Mouse (Mus musculus): ENCODE results near the gene Rbfox2. TPM values are rescaled to one million over a fixed set of nuclear protein-coding genes. Genes with fewer than 3 reads are reported as not detected.
A peak's percentile ranks its signal among the peaks of the same experiment; 100 is the strongest.

Gene Rbfox2
- polyA plus RNA-seq, 1 experiment from 2014 or later = 67.8 TPM

- peak overlapping the region; percentile 71 for H3K9ac ChIP-seq (ENCODE audit: low read length)
- peak; percentile 72 for DNase-seq (ENCODE audit: low spot score)
- H3K27ac ChIP-seq (ENCODE audit: low read depth) = peak overlapping the region; percentile 91
- H3K4me2 ChIP-seq (ENCODE audit: low read length) = peak overlapping the region; percentile 68
- no peaks in the 10 kb centered on the region for H3K9me3 ChIP-seq (ENCODE audit: control insufficient read depth, low read length)
- no peaks in the 10 kb centered on the region for H3K27me3 ChIP-seq (replicated peaks; ENCODE audit: control insufficient read depth, insufficient read depth, low read length)
- H3K4me1 ChIP-seq (replicated peaks; ENCODE audit: control insufficient read depth, insufficient read depth, low read length) = peaks cover 46% of the 10 kb centered on the region
- no peaks in the 10 kb centered on the region for H3K36me3 ChIP-seq (ENCODE audit: control insufficient read depth, insufficient read depth, low read length)
- ATAC-seq (replicated peaks; ENCODE audit: low FRiP score, low TSS enrichment, low read depth) = peak; percentile 59
- H3K4me3 ChIP-seq (ENCODE audit: low read depth, low read length) = peak overlapping the region; percentile 63
- WGBS = 1% methylated on average over 3 of the region's 3 CpGs
Observed at GRCm38 (mm10) chr15:77153088-77153546, 153.7 kb downstream of the Rbfox2 start.

GRCm38 (mm10) chr15:77152336-77153087 is 154.3 kb downstream of the Rbfox2 start:
- Histone ChIP-seq H3K27me3 (replicated peaks; ENCODE audit: control insufficient read depth, insufficient read depth, low read length) (no peaks in the 10 kb centered on the region), H3K27ac (ENCODE audit: low read depth) (peak overlapping the region; percentile 91), H3K4me3 (ENCODE audit: low read depth, low read length) (peak overlapping the region; percentile 63), H3K4me1 (replicated peaks; ENCODE audit: control insufficient read depth, insufficient read depth, low read length) (peaks cover 46% of the 10 kb centered on the region), H3K36me3 (ENCODE audit: control insufficient read depth, insufficient read depth, low read length) (no peaks in the 10 kb centered on the region), H3K9ac (ENCODE audit: low read length) (peak overlapping the region; percentile 71), H3K4me2 (ENCODE audit: low read length) (peak overlapping the region; percentile 68), H3K9me3 (ENCODE audit: control insufficient read depth, low read length) (no peaks in the 10 kb centered on the region)
- DNase-seq (ENCODE audit: low spot score) = peak; percentile 63
- 2% methylated on average over 19 of the region's 19 CpGs for WGBS
- no peak for ATAC-seq (replicated peaks; ENCODE audit: low FRiP score, low TSS enrichment, low read depth)

GRCm38 (mm10) chr15:77151816-77152215 is 155.0 kb downstream of the Rbfox2 start:
- ATAC-seq (replicated peaks; ENCODE audit: low FRiP score, low TSS enrichment, low read depth) = no peak
- WGBS = 6% methylated on average over 4 of the region's 4 CpGs

GRCm38 (mm10) chr15:77151178-77151577 is 155.6 kb downstream of the Rbfox2 start:
- H3K9ac ChIP-seq (ENCODE audit: low read length) = peak overlapping the region; percentile 71
- no peaks in the 10 kb centered on the region for H3K36me3 ChIP-seq (ENCODE audit: control insufficient read depth, insufficient read depth, low read length)
- no peak for DNase-seq (ENCODE audit: low spot score)
- no peaks in the 10 kb centered on the region for H3K9me3 ChIP-seq (ENCODE audit: control insufficient read depth, low read length)
- peaks cover 41% of the 10 kb centered on the region for H3K4me1 ChIP-seq (replicated peaks; ENCODE audit: control insufficient read depth, insufficient read depth, low read length)
- WGBS = 40% methylated on average over 8 of the region's 8 CpGs
- no peaks in the 10 kb centered on the region for H3K27me3 ChIP-seq (replicated peaks; ENCODE audit: control insufficient read depth, insufficient read depth, low read length)
- ATAC-seq (replicated peaks; ENCODE audit: low FRiP score, low TSS enrichment, low read depth) = no peak
- peak overlapping the region; percentile 63 for H3K4me3 ChIP-seq (ENCODE audit: low read depth, low read length)
- peak overlapping the region; percentile 95 for H3K27ac ChIP-seq (ENCODE audit: low read depth)
- peak overlapping the region; percentile 68 for H3K4me2 ChIP-seq (ENCODE audit: low read length)

More at GRCm38 (mm10) chr15:77151816-77152215, 155.0 kb downstream of the Rbfox2 start:
- H3K4me2 ChIP-seq (ENCODE audit: low read length) = peak overlapping the region; percentile 68
- H3K27ac ChIP-seq (ENCODE audit: low read depth) = 0 out of 2 replicates have a peak overlapping the region, but pooled peaks have one; percentile 23
- no peaks in the 10 kb centered on the region for H3K36me3 ChIP-seq (ENCODE audit: control insufficient read depth, insufficient read depth, low read length)
- no peaks in the 10 kb centered on the region for H3K27me3 ChIP-seq (replicated peaks; ENCODE audit: control insufficient read depth, insufficient read depth, low read length)
- peak overlapping the region; percentile 71 for H3K9ac ChIP-seq (ENCODE audit: low read length)
- DNase-seq (ENCODE audit: low spot score) = no peak
- H3K4me3 ChIP-seq (ENCODE audit: low read depth, low read length) = peak overlapping the region; percentile 63
- no peaks in the 10 kb centered on the region for H3K9me3 ChIP-seq (ENCODE audit: control insufficient read depth, low read length)
- peaks cover 43% of the 10 kb centered on the region for H3K4me1 ChIP-seq (replicated peaks; ENCODE audit: control insufficient read depth, insufficient read depth, low read length)

GRCm38 (mm10) chr15:77150424-77150841 is 156.4 kb downstream of the Rbfox2 start:
- H3K4me1 ChIP-seq (replicated peaks; ENCODE audit: control insufficient read depth, insufficient read depth, low read length) = peaks cover 46% of the 10 kb centered on the region
- peak; percentile 24; the same call in 1 of the 2 replicates for ATAC-seq (replicated peaks; ENCODE audit: low FRiP score, low TSS enrichment, low read depth)
- H3K4me2 ChIP-seq (ENCODE audit: low read length) = peak overlapping the region; percentile 68
- DNase-seq (ENCODE audit: low spot score) = peak; percentile 73
- H3K27me3 ChIP-seq (replicated peaks; ENCODE audit: control insufficient read depth, insufficient read depth, low read length) = no peaks in the 10 kb centered on the region
- WGBS = 6% methylated on average over 3 of the region's 3 CpGs
- no peaks in the 10 kb centered on the region for H3K36me3 ChIP-seq (ENCODE audit: control insufficient read depth, insufficient read depth, low read length)
- H3K9me3 ChIP-seq (ENCODE audit: control insufficient read depth, low read length) = no peaks in the 10 kb centered on the region
- H3K9ac ChIP-seq (ENCODE audit: low read length) = peak overlapping the region; percentile 53
- H3K27ac ChIP-seq (ENCODE audit: low read depth) = peak overlapping the region; percentile 95
- H3K4me3 ChIP-seq (ENCODE audit: low read depth, low read length) = peak overlapping the region; percentile 63

GRCm38 (mm10) chr15:77150000-77150399 is 156.8 kb downstream of the Rbfox2 start:
- DNase-seq (ENCODE audit: low spot score) (no peak), ATAC-seq (replicated peaks; ENCODE audit: low FRiP score, low TSS enrichment, low read depth) (no peak)
- peak overlapping the region; percentile 53 for H3K9ac ChIP-seq (ENCODE audit: low read length)
- whole genome bisulfite sequencing = 17% methylated on average over 3 of the region's 3 CpGs
- peaks cover 46% of the 10 kb centered on the region for H3K4me1 ChIP-seq (replicated peaks; ENCODE audit: control insufficient read depth, insufficient read depth, low read length)
- H3K4me3 ChIP-seq (ENCODE audit: low read depth, low read length) = peak overlapping the region; percentile 63
- peak overlapping the region; percentile 68 for H3K4me2 ChIP-seq (ENCODE audit: low read length)
- H3K27me3 ChIP-seq (replicated peaks; ENCODE audit: control insufficient read depth, insufficient read depth, low read length) = no peaks in the 10 kb centered on the region
- H3K27ac ChIP-seq (ENCODE audit: low read depth) = peak overlapping the region; percentile 95
- no peaks in the 10 kb centered on the region for H3K36me3 ChIP-seq (ENCODE audit: control insufficient read depth, insufficient read depth, low read length)
- H3K9me3 ChIP-seq (ENCODE audit: control insufficient read depth, low read length) = no peaks in the 10 kb centered on the region

- Histone ChIP-seq H3K9me3 (ENCODE audit: control insufficient read depth, low read length) (no peaks in the 10 kb centered on the region), H3K4me2 (ENCODE audit: low read length) (peak overlapping the region; percentile 68), H3K4me1 (replicated peaks; ENCODE audit: control insufficient read depth, insufficient read depth, low read length) (peaks cover 46% of the 10 kb centered on the region), H3K27me3 (replicated peaks; ENCODE audit: control insufficient read depth, insufficient read depth, low read length) (no peaks in the 10 kb centered on the region), H3K27ac (ENCODE audit: low read depth) (peak overlapping the region; percentile 95), H3K9ac (ENCODE audit: low read length) (peak overlapping the region; percentile 53; the same call in 1 of the 2 replicates), H3K36me3 (ENCODE audit: control insufficient read depth, insufficient read depth, low read length) (no peaks in the 10 kb centered on the region), H3K4me3 (ENCODE audit: low read depth, low read length) (peak overlapping the region; percentile 63)
- WGBS = 54% methylated on average over 3 of the region's 3 CpGs
- DNase-seq (ENCODE audit: low spot score) (no peak), ATAC-seq (replicated peaks; ENCODE audit: low FRiP score, low TSS enrichment, low read depth) (no peak)
Observed at GRCm38 (mm10) chr15:77149551-77149950, 157.3 kb downstream of the Rbfox2 start.

- H3K36me3 ChIP-seq (ENCODE audit: control insufficient read depth, insufficient read depth, low read length) = no peaks in the 10 kb centered on the region
- no peak overlapping the region for H3K4me2 ChIP-seq (ENCODE audit: low read length)
- H3K9me3 ChIP-seq (ENCODE audit: control insufficient read depth, low read length) = no peaks in the 10 kb centered on the region
- H3K9ac ChIP-seq (ENCODE audit: low read length) = no peak overlapping the region
- H3K27me3 ChIP-seq (replicated peaks; ENCODE audit: control insufficient read depth, insufficient read depth, low read length) = no peaks in the 10 kb centered on the region
- no peak overlapping the region for H3K4me3 ChIP-seq (ENCODE audit: low read depth, low read length)
- no peak for DNase-seq (ENCODE audit: low spot score)
- ATAC-seq (replicated peaks; ENCODE audit: low FRiP score, low TSS enrichment, low read depth) = no peak
- WGBS = 82% methylated on average over 4 of the region's 4 CpGs
- H3K27ac ChIP-seq (ENCODE audit: low read depth) = no peak overlapping the region
- peaks cover 49% of the 10 kb centered on the region for H3K4me1 ChIP-seq (replicated peaks; ENCODE audit: control insufficient read depth, insufficient read depth, low read length)
Observed at GRCm38 (mm10) chr15:77146942-77147341, 159.9 kb downstream of the Rbfox2 start.
